Mouse (Mus musculus): ENCODE data around the gene Gap43.
"Not testable (repeated sequence)": the region's sequence is repeated elsewhere in the genome, so short reads cannot be mapped to it uniquely, and the experiment has no call there.

Gene Gap43

GRCm38 (mm10) chr16:42340021-42340768 lies at the start of gene Gap43:
Gene Gap43, minus strand, starts transcription at chr16:42340651.
- peak; percentile 62 for ATAC-seq (ENCODE audit: low TSS enrichment)

- no peak for ATAC-seq (ENCODE audit: low TSS enrichment)
These were observed 40.9 kb upstream of the Gap43 start for GRCm38 (mm10) chr16:42381328-42381838.

GRCm38 (mm10) chr16:42380641-42381040 lies 40.2 kb upstream of the Gap43 start:
- no peak for ATAC-seq (ENCODE audit: low TSS enrichment)

DNA sequence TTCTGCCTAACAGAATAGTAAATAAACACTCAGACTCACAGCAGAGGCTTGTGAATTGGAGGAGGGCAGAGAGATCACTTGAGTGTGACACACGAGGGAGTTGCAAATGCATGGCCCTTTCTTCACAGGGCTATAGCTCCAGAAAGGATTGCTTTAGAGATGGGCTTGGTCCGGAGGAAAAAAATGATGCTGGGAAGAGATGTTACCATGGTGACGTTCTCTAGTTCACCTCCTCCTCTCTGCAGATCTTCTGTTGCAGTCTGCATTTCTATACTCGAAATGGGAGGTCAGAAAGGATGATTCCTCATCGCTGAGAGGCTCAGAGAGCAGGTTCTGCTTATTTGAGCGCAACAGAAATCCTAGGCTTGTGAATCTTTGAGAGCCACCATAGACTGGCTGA lies 29.7 kb upstream of the Gap43 start:
- peak; percentile 93 for ATAC-seq (ENCODE audit: low TSS enrichment)

DNA sequence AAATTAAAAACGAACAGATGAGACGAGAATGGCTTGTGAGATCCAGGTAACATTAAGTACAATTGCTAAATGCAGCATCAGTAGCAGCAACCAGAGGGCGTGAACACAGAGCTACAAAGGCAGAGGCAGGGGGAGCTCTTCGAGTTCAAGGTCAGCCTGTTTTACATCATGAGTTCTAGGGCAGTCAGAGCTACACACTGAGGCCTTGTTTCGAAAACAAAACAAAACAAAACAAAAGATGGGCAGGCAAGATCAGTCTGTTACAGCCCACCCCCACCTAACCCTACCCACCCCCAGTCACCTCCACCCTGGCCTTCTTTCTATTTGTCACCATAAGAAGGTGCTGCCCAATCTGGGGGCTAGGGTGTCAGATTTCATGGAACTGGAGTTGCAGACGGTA lies 28.9 kb upstream of the Gap43 start:
- ATAC-seq (ENCODE audit: low TSS enrichment), result no peak

GRCm38 (mm10) chr16:42360061-42360460 lies 19.6 kb upstream of the Gap43 start:
- no peak for ATAC-seq (ENCODE audit: low TSS enrichment)

- ATAC-seq (ENCODE audit: low TSS enrichment), result peak; percentile 96
These were observed 17.6 kb upstream of the Gap43 start for GRCm38 (mm10) chr16:42358058-42358457.

DNA sequence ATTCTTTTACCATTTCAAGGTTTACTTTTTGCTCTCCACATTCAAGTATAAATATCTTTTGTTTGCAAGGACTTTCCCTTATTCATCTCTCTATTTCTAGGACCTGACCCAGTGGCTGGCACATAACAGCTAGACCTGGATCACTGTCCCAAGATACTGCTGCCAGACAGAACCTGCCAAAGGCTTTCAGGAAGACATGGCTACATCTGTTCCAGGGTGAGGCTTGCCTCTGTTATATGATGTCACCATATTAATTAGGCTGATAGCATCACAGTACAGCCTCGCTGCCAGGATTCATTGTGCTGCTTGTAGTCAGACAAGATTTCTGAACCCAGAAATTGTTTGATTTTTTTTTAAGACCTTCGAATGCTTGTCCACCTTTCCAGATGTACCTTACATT lies 9.6 kb upstream of the Gap43 start:
- ATAC-seq (ENCODE audit: low TSS enrichment), result no peak

- not testable (repeated sequence) for ATAC-seq (ENCODE audit: low TSS enrichment)
These were observed 414 bp upstream of the Gap43 start for GRCm38 (mm10) chr16:42340865-42341264.

DNA sequence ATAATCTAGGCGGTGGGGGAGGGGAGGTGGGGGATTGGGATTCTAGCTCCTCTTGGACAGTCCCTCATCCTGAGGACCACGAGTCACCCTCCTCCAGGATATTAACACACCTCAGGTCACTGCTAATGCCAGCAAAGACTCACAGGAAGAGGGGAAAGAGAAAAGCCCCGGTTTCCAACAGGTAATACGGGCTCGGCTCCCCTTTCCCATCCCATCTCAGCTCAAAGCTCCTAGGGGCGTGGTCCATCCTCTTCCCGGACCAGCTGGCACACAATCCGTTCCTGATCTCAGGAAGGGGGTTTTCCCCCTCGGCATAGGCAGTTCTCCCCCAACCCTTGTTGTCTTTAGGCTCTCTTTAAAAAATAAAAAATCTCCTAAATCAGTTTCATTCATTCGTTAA lies 939 bp downstream of the Gap43 start:
- no peak for ATAC-seq (ENCODE audit: low TSS enrichment)

GRCm38 (mm10) chr16:42338987-42339386 lies 1.5 kb downstream of the Gap43 start:
- no peak for ATAC-seq (ENCODE audit: low TSS enrichment)

GRCm38 (mm10) chr16:42338342-42338741 lies 2.1 kb downstream of the Gap43 start:
- ATAC-seq (ENCODE audit: low TSS enrichment), result peak; percentile 79

GRCm38 (mm10) chr16:42337663-42338062 lies 2.8 kb downstream of the Gap43 start:
- no peak for ATAC-seq (ENCODE audit: low TSS enrichment)

DNA sequence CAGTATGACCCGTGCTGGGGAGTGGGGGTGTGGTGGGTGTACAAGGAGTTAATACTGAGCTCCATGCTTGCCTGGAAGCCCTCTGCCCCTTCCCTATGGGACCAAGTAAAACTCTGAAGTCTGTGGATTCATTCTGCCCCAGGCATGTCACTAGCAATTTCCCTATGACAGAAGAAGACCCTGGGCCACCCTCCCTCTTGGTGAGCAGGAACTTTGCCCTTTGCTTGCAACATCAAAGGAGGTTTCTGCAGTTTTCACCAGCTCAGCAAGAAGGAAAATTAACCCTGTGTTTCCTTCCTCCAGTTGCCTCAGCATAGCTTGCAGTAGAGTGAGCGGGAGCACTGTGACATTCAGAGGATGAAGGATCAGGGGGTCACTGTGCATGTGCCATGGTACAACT lies 3.8 kb downstream of the Gap43 start:
- no peak for ATAC-seq (ENCODE audit: low TSS enrichment)

GRCm38 (mm10) chr16:42332321-42332720 lies 8.1 kb downstream of the Gap43 start:
- ATAC-seq (ENCODE audit: low TSS enrichment), result no peak

- ATAC-seq (ENCODE audit: low TSS enrichment), result no peak
These were observed 14.3 kb downstream of the Gap43 start for GRCm38 (mm10) chr16:42326191-42326590.

- ATAC-seq (ENCODE audit: low TSS enrichment), result peak; percentile 95
These were observed 14.9 kb downstream of the Gap43 start for GRCm38 (mm10) chr16:42325536-42325935.

GRCm38 (mm10) chr16:42319831-42320230 lies 20.6 kb downstream of the Gap43 start:
- ATAC-seq (ENCODE audit: low TSS enrichment), result no peak

DNA sequence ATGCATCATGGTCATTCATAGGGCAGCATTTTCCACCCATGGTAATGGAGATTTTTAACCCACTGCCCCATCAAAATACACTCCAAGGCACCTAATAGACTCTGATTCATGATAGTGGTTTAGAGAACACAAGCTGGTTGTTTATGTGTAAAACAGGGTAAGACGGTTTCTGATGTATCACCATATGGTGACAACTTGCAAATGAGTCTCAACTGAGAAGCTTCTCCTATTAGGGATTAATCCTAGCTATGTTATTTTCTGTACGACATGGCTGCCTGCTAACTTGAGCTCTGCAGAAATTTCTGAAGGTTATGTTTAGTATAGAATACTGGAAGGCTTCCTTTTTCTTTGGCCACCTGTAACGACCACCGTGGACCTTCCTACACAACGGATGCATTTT lies 21.1 kb downstream of the Gap43 start:
- no peak for ATAC-seq (ENCODE audit: low TSS enrichment)

GRCm38 (mm10) chr16:42312125-42312524 lies 28.3 kb downstream of the Gap43 start:
- ATAC-seq (ENCODE audit: low TSS enrichment), result no peak

- ATAC-seq (ENCODE audit: low TSS enrichment), result no peak
These were observed 31.7 kb downstream of the Gap43 start for GRCm38 (mm10) chr16:42308761-42309160.

- ATAC-seq (ENCODE audit: low TSS enrichment), result peak; percentile 52
These were observed 34.3 kb downstream of the Gap43 start for GRCm38 (mm10) chr16:42305934-42306701.

DNA sequence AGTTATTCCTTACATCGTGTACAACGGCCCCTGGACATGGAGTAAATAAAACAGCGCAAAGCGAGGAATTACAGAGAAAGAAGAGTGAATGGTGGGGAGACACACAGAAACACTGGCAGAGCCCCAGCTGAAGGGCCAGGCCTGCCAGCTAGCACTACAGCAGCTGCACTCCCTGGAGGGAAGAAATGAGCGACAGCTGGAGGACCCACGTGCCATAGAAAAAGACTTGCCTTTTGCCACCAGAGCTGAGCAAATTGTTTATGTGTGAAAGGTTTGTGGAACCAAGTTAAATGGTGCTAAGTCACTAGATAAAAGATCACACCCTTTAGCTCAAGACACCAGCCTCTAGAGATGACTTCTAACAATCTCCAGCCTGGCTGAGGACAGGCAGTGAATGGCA lies 37.0 kb downstream of the Gap43 start:
- ATAC-seq (ENCODE audit: low TSS enrichment), result peak; percentile 76

Data from frontal cortex, adult (tissue).